Mouse (Mus musculus) mesoderm, embryonic 11.5 days (tissue): ENCODE results near the gene Trim28.

ENCODE experiments used
- DNase-seq: peaks from one replicate; pipeline ENCODE4 v3.0.0-alpha.2; 2012; ENCODE audit warnings: low read depth, low spot score

Trim28 gene

DNA sequence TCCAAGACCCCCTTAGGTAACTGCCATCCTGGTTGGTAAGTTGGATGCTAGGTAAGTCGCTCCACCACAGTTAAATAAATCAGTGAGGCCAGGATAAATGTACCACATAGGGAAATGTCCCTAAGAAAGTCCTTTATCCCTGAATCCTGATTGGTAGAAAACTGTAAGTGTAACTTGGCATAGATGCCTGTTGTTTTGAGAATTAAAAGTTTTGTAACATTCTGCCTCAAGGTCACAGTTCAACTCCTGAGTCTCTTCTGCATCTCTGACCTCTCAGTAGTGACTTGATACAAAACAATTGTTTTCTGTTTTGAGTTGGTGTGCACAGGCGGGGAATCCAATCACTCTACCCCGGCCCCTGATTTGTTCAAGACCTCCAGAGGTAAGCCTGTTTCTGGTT is at the start of gene Trim28:
Gene Trim28 (plus strand): TSS at position 264 of the 400 bp plus-strand sequence.
- DNase-seq = no peak

DNA sequence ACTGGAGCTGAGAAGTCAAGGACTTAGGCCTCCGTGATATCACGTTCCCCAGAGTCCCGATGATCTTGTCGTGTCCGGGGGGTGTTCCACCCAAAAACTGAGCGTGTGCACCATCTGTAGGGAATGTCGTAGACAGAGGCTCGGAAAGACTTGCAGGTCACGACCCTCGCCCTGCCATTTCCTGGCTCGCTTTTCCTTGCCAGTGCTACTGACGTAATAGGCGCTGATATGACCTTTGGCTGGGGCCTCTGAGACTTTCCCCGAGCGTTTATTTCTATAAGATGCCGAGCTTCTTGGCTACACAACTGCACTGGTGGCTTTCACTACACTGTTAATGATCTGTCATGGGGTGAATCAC is 49.1 kb upstream of the Trim28 start:
- no peak for DNase-seq

DNA sequence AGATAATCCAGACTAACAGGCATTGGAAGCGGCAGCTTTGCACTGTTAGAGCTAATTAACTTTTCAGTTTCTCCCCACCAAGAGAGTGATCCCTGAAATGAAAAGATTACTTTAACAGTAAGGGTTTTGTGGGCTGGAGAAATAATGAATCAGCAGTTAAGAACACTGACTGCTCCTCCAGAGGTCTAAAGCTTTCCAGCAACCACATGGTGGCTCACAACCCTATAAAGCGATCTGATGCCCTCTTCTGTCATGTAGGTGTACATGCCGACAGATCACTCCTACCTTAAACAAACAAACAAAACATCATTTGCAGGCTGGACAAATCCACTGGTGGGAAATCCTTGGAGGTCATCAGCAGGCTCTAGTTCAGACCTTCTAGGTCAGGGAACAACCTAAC is 44.0 kb upstream of the Trim28 start:
- no peak for DNase-seq

DNA sequence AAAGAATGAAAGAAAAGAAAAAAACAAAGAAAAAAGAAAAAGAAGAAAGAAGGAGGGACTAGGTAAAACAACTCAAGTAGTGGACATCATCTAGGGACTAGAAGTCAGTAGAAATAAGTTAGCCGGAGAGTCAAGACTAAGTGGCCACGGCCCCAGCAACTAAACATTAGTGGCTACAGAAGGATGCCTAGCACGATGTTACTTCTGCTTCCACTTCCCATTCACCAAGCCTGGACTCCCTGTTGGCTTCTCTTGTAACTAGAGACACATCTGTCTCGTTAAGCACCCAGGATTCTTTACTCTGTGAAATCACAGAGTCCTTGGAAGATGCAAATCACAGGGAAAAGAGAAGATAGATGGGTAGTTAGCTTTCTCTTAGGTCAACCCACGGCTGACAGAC is 41.4 kb upstream of the Trim28 start:
- DNase-seq = no peak

DNA sequence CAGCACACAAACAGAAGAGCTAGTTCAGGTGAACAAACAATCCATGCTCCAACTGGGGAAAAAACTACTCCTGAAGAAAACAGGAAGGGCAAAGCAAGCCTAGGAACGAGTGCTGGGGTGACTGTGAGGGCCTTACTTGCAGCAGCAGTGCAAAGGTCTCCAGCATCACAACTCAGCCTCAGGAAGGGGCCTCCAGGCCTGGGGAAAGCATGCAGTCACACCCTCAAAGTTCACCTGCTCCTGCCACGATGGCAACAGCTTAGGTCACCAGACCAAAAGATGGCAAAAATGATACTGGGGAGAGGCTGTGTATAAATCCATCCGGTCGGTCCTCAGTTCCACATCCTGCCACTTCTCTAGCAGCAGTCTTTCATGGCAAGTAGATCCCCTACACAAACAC is 40.0 kb upstream of the Trim28 start:
- no peak for DNase-seq

- DNase-seq = no peak
Measured at GRCm38 (mm10) chr7:12959718-12960117, 39.2 kb upstream of the Trim28 start.

GRCm38 (mm10) chr7:12961511-12962141 is 37.3 kb upstream of the Trim28 start:
- DNase-seq = peak; percentile 72

DNA sequence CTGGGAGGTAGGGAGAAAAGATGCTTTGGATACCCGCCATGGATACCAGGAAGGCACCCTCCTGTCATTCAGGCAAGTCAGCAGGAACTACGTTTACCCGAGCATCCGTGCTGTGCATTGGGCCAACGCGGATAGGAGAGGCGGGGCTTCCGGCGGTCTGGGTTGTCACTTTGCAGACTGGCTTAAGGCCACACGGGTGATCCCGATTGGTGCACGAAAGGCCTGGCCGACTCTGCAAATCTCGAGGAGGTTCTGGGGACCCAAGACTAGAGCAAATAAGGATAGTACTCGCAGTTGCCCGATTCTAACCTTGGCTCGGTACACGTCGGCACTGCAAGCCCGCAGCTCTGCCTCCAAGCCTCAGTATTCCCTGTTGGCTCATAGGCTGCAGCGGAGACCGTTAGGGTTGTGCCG is 33.2 kb upstream of the Trim28 start, which contains the start of gene Zfp324:
Gene Zfp324 (plus strand): TSS at position 161 of the 414 bp plus-strand sequence.
- DNase-seq = peak; percentile 87

GRCm38 (mm10) chr7:12966104-12966845 is 32.6 kb upstream of the Trim28 start:
- no peak for DNase-seq

DNA sequence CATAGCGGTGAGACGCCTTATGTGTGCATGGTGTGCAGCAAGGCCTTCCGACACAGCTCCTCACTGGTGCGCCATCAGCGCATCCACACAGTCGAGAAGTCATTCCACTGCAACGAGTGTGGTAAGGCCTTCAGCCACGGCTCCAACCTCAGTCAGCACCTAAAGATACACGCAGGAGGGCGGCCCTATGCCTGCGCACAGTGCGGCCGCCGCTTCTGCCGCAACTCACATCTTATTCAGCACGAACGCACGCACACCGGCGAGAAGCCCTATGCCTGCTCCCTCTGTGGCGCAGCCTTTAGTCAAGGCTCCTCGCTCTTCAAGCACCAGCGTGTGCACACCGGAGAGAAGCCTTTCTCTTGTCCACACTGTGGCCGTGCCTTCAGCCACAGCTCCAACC is 28.0 kb upstream of the Trim28 start:
- no peak for DNase-seq

DNA sequence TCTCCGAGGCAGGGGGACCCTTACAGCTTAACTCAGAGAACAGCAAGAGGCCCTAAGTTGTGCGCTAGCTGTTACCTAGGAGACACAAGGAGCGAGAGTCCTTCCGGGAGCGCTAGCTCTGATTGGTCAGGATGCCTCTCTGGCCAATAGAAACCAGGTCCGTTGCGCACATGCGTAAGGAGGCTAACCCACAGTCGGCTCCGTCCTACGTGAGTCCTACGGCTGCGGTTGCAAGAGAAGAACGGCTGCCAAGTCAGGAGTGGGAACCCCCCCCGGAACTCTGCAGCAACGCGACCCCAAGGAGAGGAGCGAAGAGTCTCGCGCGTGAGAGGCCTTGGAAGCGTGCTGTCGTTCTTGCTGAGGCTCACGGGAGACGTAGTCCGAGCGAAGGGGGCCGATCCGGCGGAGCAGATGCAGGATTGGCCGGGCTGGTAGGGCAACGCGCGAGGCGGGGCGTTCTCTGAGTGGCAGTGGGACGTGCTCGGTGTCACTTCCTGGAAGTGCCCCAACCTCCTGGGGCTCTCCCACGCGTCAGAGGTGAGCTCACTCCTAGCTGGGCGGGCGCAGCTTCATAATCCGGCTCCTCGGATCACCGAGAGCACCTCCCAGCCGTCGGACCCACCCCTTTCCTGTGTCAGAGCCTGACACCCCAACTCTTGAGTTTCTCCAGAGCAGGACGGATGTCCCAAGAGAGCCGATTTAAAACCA is 21.1 kb upstream of the Trim28 start, which contains the start of gene Zfp446:
Gene Zfp446 (plus strand): TSS at position 167 of the 708 bp plus-strand sequence.
- peak; percentile 97 for DNase-seq

DNA sequence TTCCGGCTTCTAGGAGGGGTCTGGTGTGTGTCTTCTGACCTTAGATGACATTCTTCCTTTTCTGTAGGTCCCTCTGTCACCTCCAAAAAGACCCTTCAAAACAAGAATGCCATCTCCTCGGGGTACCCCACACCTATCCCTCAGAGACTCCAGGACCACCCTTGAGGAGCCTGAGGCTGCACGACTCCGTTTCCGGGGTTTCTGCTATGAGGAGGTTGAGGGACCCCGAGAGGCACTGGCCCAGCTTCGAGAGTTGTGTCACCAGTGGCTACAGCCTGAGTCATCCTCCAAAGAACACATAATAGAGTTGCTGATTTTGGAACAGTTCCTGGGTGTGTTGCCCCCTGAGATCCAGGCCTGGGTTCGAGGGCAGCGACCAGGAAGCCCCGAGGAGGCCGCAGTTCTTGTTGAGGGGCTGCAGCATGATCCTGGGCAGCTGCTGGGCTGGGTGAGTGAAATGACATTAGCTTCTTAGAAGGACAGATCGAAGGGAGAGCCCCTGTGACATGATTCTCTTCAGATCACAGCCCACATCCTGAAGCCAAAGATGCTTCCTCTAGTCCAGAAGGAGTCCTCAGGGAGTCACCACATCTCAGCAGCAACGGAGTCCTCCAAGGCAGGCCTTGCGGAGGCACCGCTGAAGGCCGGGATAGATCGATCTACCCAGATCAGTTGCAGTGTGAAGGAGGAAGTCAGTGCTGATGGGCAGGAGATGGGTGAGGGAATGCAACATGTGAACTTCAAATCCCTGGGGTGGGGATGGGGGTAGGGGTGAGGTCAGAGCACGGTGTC is 19.8 kb upstream of the Trim28 start:
- DNase-seq = no peak

DNA sequence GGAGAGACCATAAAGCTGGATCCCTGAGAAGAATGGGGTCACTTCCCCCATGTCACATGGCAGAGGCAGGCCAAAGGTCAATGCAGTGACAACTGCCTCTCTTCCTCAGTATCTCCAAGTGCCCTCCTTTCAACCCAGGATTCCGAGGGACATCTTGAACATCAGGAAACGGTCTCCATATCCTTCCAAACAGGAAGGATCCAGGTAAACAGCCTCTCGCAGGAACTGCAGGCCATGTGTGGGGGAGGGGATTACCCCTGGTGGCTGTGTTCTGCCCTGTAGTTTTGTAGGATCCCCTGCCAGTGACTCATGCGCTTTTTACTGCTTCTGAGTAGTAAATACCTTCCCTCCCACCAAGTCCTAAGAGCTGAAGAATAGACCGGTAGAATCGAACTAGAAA is 19.1 kb upstream of the Trim28 start:
- no peak for DNase-seq

DNA sequence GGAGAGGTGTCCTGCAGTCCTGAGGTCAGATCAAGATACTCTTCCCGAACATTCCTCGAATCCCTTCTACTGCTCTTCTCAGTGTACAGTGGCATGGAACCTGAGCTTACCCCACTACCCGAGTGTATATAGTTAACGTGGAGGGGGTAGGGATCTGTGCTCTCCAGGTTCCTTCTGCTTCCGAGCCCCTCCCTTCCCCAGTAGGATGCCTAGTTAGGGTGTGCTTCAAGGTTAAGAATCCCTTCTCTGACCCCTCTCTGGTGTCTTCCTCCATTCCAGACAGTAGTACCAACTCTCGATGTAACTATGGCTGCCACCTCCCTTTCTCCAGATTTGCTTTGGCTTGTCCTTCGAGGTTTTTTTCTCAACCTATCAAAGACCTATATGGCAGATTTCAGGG is 18.6 kb upstream of the Trim28 start:
- no peak for DNase-seq

DNA sequence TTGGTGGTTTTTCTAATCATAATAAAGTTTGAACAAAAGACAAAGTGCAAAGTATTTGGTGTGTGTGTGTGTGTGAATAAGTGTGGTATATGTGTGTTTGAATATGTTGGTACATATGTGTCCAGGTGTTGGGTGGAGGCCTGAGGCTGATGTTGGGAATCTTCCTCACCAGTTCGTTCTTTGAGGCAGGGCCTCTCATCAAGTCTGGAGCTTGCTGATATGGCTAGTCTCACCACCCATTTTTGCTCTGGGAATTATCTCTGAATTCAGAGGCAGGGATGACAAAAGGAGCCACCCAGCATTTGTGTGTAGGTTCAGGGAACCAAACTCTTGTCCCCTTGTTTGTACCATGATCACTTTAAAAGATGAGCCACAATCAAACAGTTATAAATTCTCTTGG is 13.2 kb upstream of the Trim28 start:
- no peak for DNase-seq

DNA sequence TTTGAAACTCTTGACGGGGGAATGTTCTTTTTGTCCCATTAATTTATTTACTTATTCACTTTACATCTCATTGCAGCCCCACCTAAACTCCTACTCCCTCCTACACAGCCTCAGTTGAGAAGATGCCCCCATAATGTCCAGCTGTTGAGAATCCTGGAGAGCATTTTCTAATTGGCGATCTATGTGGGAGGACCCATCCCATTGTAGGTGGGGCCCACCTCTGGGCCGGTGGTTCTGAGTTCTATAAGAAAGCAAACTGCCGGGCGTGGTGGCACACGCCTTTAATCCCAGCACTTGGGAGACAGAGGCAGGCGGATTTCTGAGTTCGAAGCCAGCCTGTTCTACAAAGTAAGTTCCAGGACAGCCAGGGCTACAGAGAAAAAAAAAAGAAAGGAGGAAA is 12.0 kb upstream of the Trim28 start:
- no peak for DNase-seq

DNA sequence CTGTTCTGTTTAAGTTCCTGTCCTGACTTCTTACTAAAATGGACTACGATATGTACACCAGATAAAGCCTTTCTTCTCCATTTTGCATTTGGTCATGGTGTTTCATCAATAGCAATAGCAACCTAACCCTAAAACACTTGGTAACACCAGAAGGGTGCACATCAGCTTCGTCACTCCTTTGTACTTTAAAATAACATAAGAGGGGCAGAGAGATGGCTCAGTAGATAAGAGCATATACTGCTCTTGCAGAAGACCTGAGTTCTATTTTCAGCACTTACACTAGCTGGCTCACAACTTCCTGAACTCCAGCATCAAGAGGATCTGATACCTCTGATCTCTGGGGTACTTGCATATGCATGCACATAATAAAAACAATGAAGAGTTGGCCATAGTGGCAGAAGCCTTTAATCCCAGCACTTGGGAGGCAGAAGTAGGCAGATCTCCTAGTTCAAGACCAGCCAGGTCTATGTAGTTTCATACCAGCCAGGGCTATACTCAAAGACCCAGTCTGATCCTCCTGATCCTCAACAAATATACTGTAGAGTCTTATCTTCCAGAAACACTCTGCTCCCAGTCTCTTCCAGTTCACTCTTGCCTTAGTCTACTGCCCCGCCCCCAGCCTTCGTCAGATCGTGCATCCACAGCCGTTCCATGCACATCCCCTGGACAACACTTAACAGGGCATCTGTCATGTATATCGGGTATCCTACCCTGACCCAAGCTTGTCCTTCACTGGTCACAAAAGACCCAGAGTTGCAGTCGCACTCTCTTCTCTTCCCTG is 11.3 kb upstream of the Trim28 start:
- DNase-seq = no peak

DNA sequence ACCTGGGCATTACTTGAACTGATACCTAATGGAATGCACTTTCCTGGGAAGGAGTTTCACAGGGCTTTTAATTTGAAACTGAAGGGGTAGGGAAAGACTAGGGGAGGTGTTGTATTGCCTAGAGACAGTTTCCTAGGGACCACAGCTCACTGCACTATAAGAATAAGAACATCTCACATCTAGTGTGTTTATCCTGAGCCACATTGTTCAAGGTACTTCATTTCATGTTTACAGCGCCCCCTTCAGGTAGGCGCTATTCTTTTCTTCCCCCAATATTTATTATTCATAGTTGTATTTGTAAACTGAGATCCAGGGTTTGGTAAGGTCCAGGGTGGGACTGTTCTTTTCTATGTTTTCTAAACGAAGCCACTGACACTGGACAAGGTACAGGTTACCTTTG is 6.7 kb upstream of the Trim28 start:
- DNase-seq = no peak

DNA sequence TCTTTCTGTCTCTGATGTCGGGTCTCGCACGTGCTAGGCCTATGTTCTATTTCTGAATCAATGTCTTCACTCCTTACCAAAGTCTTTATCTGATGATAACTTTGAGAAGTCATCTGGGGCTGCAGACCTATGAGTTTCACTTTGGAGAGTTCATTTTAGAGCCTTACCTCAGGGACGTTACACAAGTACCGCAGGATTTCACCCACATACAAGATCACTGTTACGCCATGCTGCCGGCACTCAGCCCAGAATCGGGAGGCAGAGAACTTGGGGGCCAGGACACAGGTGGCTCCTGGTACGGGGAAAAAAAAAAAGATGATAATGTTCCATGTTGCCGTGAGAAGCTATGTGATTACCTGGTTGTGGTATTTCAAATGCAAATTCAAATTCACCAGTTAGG is 5.8 kb upstream of the Trim28 start:
- no peak for DNase-seq

- no peak for DNase-seq
Measured at GRCm38 (mm10) chr7:12995862-12996261, 3.1 kb upstream of the Trim28 start.

GRCm38 (mm10) chr7:12997230-12997629 is 1.7 kb upstream of the Trim28 start:
- DNase-seq = no peak
